Mouse (Mus musculus): ENCODE results near the gene Olfr1448.
"Not testable (repeated sequence)": the region's sequence is repeated elsewhere in the genome, so short reads cannot be mapped to it uniquely, and the experiment has no call there.

Gene Olfr1448

GRCm38 (mm10) chr19:12924319-12924718 is at the start of gene Olfr1448:
Gene Olfr1448, minus strand, starts transcription at chr19:12924419.
- in situ Hi-C loops (cut with MboI, MseI), result no loop called here

- in situ Hi-C loops (cut with MboI, MseI), result not testable (repeated sequence)
Observed at GRCm38 (mm10) chr19:12970082-12970481, 45.9 kb upstream of the Olfr1448 start.

GRCm38 (mm10) chr19:12949958-12950357 is 25.7 kb upstream of the Olfr1448 start, which contains the start of gene Olfr1450:
Gene Olfr1450, plus strand, starts transcription at chr19:12950258.
- in situ Hi-C loops (cut with MboI, MseI), result no loop called here

- in situ Hi-C loops (cut with MboI, MseI), result no loop called here
Observed at GRCm38 (mm10) chr19:12930540-12930939, 6.3 kb upstream of the Olfr1448 start, which contains the start of gene Olfr1449. Gene Olfr1449, plus strand, starts transcription at chr19:12930840.

- in situ Hi-C loops (cut with MboI, MseI), result no loop called here
Observed at GRCm38 (mm10) chr19:12903643-12904042, 20.6 kb downstream of the Olfr1448 start, which contains the start of gene Olfr1447. Gene Olfr1447, minus strand, starts transcription at chr19:12903743.

- in situ Hi-C loops (cut with MboI, MseI), result no loop called here
Observed at GRCm38 (mm10) chr19:12893424-12893823, 30.8 kb downstream of the Olfr1448 start, which contains the start of gene Olfr1446. Gene Olfr1446, minus strand, starts transcription at chr19:12893524.

GRCm38 (mm10) chr19:12883555-12883954 is 40.7 kb downstream of the Olfr1448 start, which contains the start of gene Olfr1445:
Gene Olfr1445, plus strand, starts transcription at chr19:12883855.
- in situ Hi-C loops (cut with MboI, MseI), result no loop called here
